Mouse (Mus musculus) CH12.LX (cell line): ENCODE data around the gene Ackr2. TPM values are rescaled to one million over a fixed set of nuclear protein-coding genes. Genes with fewer than 3 reads are reported as not detected.

Source experiments
- DNase-seq: peaks from one replicate; pipeline ENCODE4 v3.0.0-alpha.2; 2013; ENCODE audit errors: extremely low read depth
- H3K27ac ChIP-seq: 2 replicates; pipeline ENCODE4 v1.5.1; 2012; ENCODE audit warnings: low read depth, mild to moderate bottlenecking, control low read depth, moderate library complexity; ENCODE audit not compliant: insufficient read depth
- H3K27me3 ChIP-seq: replicated peaks from 2 replicates; pipeline ENCODE3; 2012; ENCODE audit warnings: inconsistent platforms
- H3K36me3 ChIP-seq, 2 experiments: replicated peaks in 1 of 2; 2 replicates each; pipeline versions ENCODE3 to v1.6.1; 2012; ENCODE audit warnings: inconsistent platforms in 1 of 2, low read length in 1 of 2, mild to moderate bottlenecking in 1 of 2, mixed read lengths in 1 of 2, moderate library complexity in 1 of 2; ENCODE audit not compliant: control insufficient read depth in 1 of 2, insufficient read depth in 1 of 2
- H3K4me1 ChIP-seq, 2 experiments: 2 replicates each; pipeline ENCODE4 v1.6.1; 2012; ENCODE audit warnings: inconsistent platforms in 1 of 2, moderate library complexity in 1 of 2; ENCODE audit not compliant: insufficient read depth in 2 of 2, control insufficient read depth in 1 of 2
- H3K4me2 ChIP-seq: 2 replicates; pipeline ENCODE4 v1.6.1; 2012; ENCODE audit warnings: low read depth, mild to moderate bottlenecking, control low read depth; ENCODE audit not compliant: poor library complexity, insufficient read depth, severe bottlenecking
- H3K4me3 ChIP-seq, 3 experiments: fragments of 150-350 bp in 1 of 3; sonication (generic) in 1 of 3; replicated peaks in 1 of 3; 2 replicates each; pipeline versions ENCODE3 to v1.5.1; 2011 to 2012; ENCODE audit warnings: low read depth in 2 of 3, low read length in 2 of 3, mild to moderate bottlenecking in 2 of 3, moderate library complexity in 2 of 3, control low read depth in 1 of 3, improper control_type of control experiment in 1 of 3, inconsistent platforms in 1 of 3, mixed read lengths in 1 of 3; ENCODE audit not compliant: poor library complexity in 1 of 3
- H3K79me2 ChIP-seq: replicated peaks from 2 replicates; pipeline ENCODE4 v1.6.1; 2012; ENCODE audit warnings: mild to moderate bottlenecking, moderate library complexity; ENCODE audit not compliant: control insufficient read depth, poor library complexity, insufficient read depth, severe bottlenecking; ENCODE audit errors: extremely low read depth
- H3K9ac ChIP-seq: 2 replicates; pipeline ENCODE4 v1.6.1; 2012; ENCODE audit warnings: low read depth, mild to moderate bottlenecking, control low read depth, moderate library complexity; ENCODE audit not compliant: insufficient read depth
- H3K9me3 ChIP-seq: replicated peaks from 2 replicates; pipeline ENCODE3; 2012; ENCODE audit warnings: low read length, inconsistent platforms, mixed read lengths
- BHLHE40 ChIP-seq: IDR thresholded peaks from 2 replicates; pipeline ENCODE4 v1.6.1; 2011; ENCODE audit warnings: mild to moderate bottlenecking, low read depth, low read length, improper control_type of control experiment
- CHD1 ChIP-seq: IDR thresholded peaks from 2 replicates; pipeline ENCODE4 v1.6.1; 2012; ENCODE audit warnings: low read depth, low read length, improper control_type of control experiment, inconsistent platforms
- CHD2 ChIP-seq: IDR thresholded peaks from 2 replicates; pipeline ENCODE4 v1.6.1; 2011; ENCODE audit warnings: low read length, improper control_type of control experiment
- CTCF ChIP-seq, 2 experiments: IDR thresholded peaks in 1 of 2; conservative IDR thresholded peaks in 1 of 2; 2 replicates each; pipeline ENCODE4 v1.5.1; 2011 to 2012; ENCODE audit warnings: low read depth in 2 of 2, low read length in 2 of 2, improper control_type of control experiment in 1 of 2, inconsistent platforms in 1 of 2, mild to moderate bottlenecking in 1 of 2, moderate library complexity in 1 of 2
- ELF1 ChIP-seq: IDR thresholded peaks from 2 replicates; pipeline ENCODE4 v1.6.1; 2014; ENCODE audit warnings: low read depth, mild to moderate bottlenecking, inconsistent platforms, low read length, improper control_type of control experiment
- EP300 ChIP-seq: IDR thresholded peaks from 2 replicates; pipeline ENCODE4 v1.6.1; 2011; ENCODE audit warnings: low read length, improper control_type of control experiment
- ETS1 ChIP-seq: conservative IDR thresholded peaks from 2 replicates; pipeline ENCODE4 v1.6.1; 2012; ENCODE audit warnings: low read depth, mild to moderate bottlenecking, inconsistent platforms, low read length, improper control_type of control experiment, moderate library complexity
- HCFC1 ChIP-seq: IDR thresholded peaks from 2 replicates; pipeline ENCODE4 v1.6.1; 2012; ENCODE audit warnings: low read depth, mild to moderate bottlenecking, inconsistent platforms, low read length, improper control_type of control experiment
- JUN ChIP-seq: IDR thresholded peaks from 2 replicates; pipeline ENCODE4 v1.6.1; 2011; ENCODE audit warnings: low read depth, mild to moderate bottlenecking, low read length, improper control_type of control experiment, moderate library complexity; ENCODE audit not compliant: insufficient read depth
- JUND ChIP-seq: conservative IDR thresholded peaks from 2 replicates; pipeline ENCODE4 v1.6.1; 2011; ENCODE audit warnings: low read depth, low read length, improper control_type of control experiment
- KAT2A ChIP-seq: IDR thresholded peaks from 2 replicates; pipeline ENCODE4 v1.6.1; 2012; ENCODE audit warnings: low read length, improper control_type of control experiment, inconsistent platforms; ENCODE audit not compliant: insufficient replicate concordance
- MAFK ChIP-seq: IDR thresholded peaks from 2 replicates; pipeline ENCODE4 v1.6.1; 2011; ENCODE audit warnings: low read length, improper control_type of control experiment; ENCODE audit not compliant: insufficient replicate concordance
- MAX ChIP-seq: IDR thresholded peaks from 2 replicates; pipeline ENCODE4 v1.6.1; 2011; ENCODE audit warnings: low read length, improper control_type of control experiment
- MAZ ChIP-seq: IDR thresholded peaks from 2 replicates; pipeline ENCODE4 v1.6.1; 2012; ENCODE audit warnings: low read depth, mild to moderate bottlenecking, inconsistent platforms, low read length, improper control_type of control experiment, moderate library complexity
- MEF2A ChIP-seq: IDR thresholded peaks from 2 replicates; pipeline ENCODE4 v1.6.1; 2014; ENCODE audit warnings: low read depth, mild to moderate bottlenecking, inconsistent platforms, low read length, improper control_type of control experiment, borderline replicate concordance
- MXI1 ChIP-seq: IDR thresholded peaks from 2 replicates; pipeline ENCODE4 v1.6.1; 2011; ENCODE audit warnings: mild to moderate bottlenecking, low read depth, low read length, improper control_type of control experiment
- NELFE ChIP-seq: IDR thresholded peaks from 2 replicates; pipeline ENCODE4 v1.6.1; 2011; ENCODE audit warnings: low read depth, low read length, improper control_type of control experiment
- PAX5 ChIP-seq: IDR thresholded peaks from 2 replicates; pipeline ENCODE4 v1.6.1; 2012; ENCODE audit warnings: low read length, inconsistent platforms, mixed read lengths
- POLR2A ChIP-seq: IDR thresholded peaks from 2 replicates; pipeline ENCODE4 v1.6.1; 2011; ENCODE audit warnings: low read depth, mild to moderate bottlenecking, improper control_type of control experiment, low read length
- POLR2AphosphoS2 ChIP-seq: IDR thresholded peaks from 2 replicates; pipeline ENCODE4 v1.6.1; 2011; ENCODE audit warnings: low read depth, low read length, improper control_type of control experiment
- RCOR1 ChIP-seq: conservative IDR thresholded peaks from 2 replicates; pipeline ENCODE4 v1.6.1; 2012; ENCODE audit warnings: low read depth, mild to moderate bottlenecking, inconsistent platforms, low read length, improper control_type of control experiment
- SIN3A ChIP-seq: IDR thresholded peaks from 2 replicates; pipeline ENCODE4 v1.6.1; 2012; ENCODE audit warnings: low read length, improper control_type of control experiment, inconsistent platforms
- SMC3 ChIP-seq: IDR thresholded peaks from 2 replicates; pipeline ENCODE4 v1.6.1; 2011; ENCODE audit warnings: low read depth, low read length, improper control_type of control experiment
- TBP ChIP-seq: conservative IDR thresholded peaks from 2 replicates; pipeline ENCODE4 v1.6.1; 2011; ENCODE audit warnings: low read depth, low read length, improper control_type of control experiment
- TCF12 ChIP-seq: IDR thresholded peaks from 2 replicates; pipeline ENCODE4 v1.6.1; 2014; ENCODE audit warnings: low read depth, mild to moderate bottlenecking, inconsistent platforms, low read length, improper control_type of control experiment
- UBTF ChIP-seq: IDR thresholded peaks from 2 replicates; pipeline ENCODE4 v1.6.1; 2012; ENCODE audit warnings: low read depth, mild to moderate bottlenecking, inconsistent platforms, low read length, improper control_type of control experiment, moderate library complexity
- USF1 ChIP-seq: IDR thresholded peaks from 2 replicates; pipeline ENCODE4 v1.6.1; 2014; ENCODE audit warnings: low read depth, mild to moderate bottlenecking, inconsistent platforms, low read length, improper control_type of control experiment
- USF2 ChIP-seq: conservative IDR thresholded peaks from 2 replicates; pipeline ENCODE4 v1.6.1; 2011; ENCODE audit warnings: low read depth, low read length, improper control_type of control experiment
- ZC3H11A ChIP-seq: IDR thresholded peaks from 2 replicates; pipeline ENCODE4 v1.6.1; 2012; ENCODE audit warnings: low read depth, mild to moderate bottlenecking, inconsistent platforms, low read length, improper control_type of control experiment
- ZKSCAN1 ChIP-seq: IDR thresholded peaks from 2 replicates; pipeline ENCODE4 v1.6.1; 2012; ENCODE audit warnings: low read depth, inconsistent platforms, low read length, improper control_type of control experiment, borderline replicate concordance
- ZMIZ1 ChIP-seq: IDR thresholded peaks from 2 replicates; pipeline ENCODE4 v1.6.1; 2012; ENCODE audit warnings: low read depth, mild to moderate bottlenecking, inconsistent platforms, low read length, improper control_type of control experiment
- ZNF384 ChIP-seq: IDR thresholded peaks from 2 replicates; pipeline ENCODE4 v1.6.1; 2012; ENCODE audit warnings: low read depth, low read length, improper control_type of control experiment, inconsistent platforms
- dilution Hi-C: fragments of 300-500 bp; cut with MboI; formaldehyde crosslinking; loops from 2 replicates; pipeline ENCODE4 v1.14.3; 2020; ENCODE audit warnings: low sequenced_read_pairs; ENCODE audit not compliant: extremely low pct_unique_long_range_greater_than_20kb, extremely low pct_ligation_motif_present
- in situ Hi-C: fragments of 300-500 bp; cut with MboI; formaldehyde crosslinking; loops from 3 replicates; pipeline ENCODE4 v1.14.3; 2019; ENCODE audit warnings: low sequenced_read_pairs, low pct_ligation_motif_present, low pct_unique_long_range_greater_than_20kb, mixed read lengths
- polyA plus RNA-seq: library from polyadenylated mRNA; unstranded; fragments of >175 nt; gene quantifications from 2 replicates; pipeline ENCODE4 v1.2.1, GENCODE M21; 2012; ENCODE audit warnings: low read depth; ENCODE audit not compliant: insufficient read length
- total RNA-seq, 2 experiments: library from RNA; depleted of rRNA; stranded (reverse); fragments of 300-350 nt in 1 of 2; fragments of >200 nt in 1 of 2; gene quantifications; 2 replicates each; pipeline ENCODE4 v1.2.3; 2012 to 2014

Ackr2 gene
- total and polyA plus RNA-seq, 3 experiments = 2.9 to 13.9 (median 9.8) TPM

DNA sequence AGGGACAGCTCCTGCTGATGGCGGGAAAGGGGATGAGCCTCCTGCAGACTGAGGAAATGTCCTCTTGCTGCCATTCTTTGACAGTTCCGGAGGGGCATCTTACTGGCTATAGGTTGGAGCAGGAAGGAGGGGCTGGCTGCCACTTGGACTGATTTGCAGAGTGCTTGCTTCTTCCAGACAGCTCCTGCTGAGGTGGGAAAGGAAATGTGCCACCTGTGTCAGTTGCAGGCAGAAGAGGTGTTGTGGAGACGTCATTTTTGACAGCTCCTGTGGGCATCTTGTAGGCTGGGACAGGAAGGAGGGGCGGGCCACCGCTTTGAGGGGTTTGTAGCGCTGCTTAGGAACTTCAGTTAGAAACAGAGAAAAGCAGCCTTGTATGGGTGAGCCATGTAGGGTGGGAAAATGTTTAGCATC, 39.3 kb downstream of the Ackr2 start:
- TF ChIP-seq SIN3A = peak; percentile 26; the same call in 1 of the 2 replicates
- TF ChIP-seq NELFE = no peak
- peak; percentile 10; the same call in 1 of the 2 replicates for TF ChIP-seq TCF12
- Histone ChIP-seq H3K9ac (peak overlapping the region; percentile 89), H3K4me1 (peaks cover 11 to 42% of the 10 kb centered on the region in 2 experiments), H3K79me2 (peaks cover 13% of the 10 kb centered on the region), H3K9me3 (peaks cover 5% of the 10 kb centered on the region), H3K4me3 (peak overlapping the region; percentile 66 to 97 (median 87)), H3K36me3 (peaks cover 16 to 27% of the 10 kb centered on the region in 2 experiments), H3K4me2 (peak overlapping the region; percentile 73), H3K27me3 (peaks cover 42% of the 10 kb centered on the region), H3K27ac (no peak overlapping the region)
- DNase-seq = no peak
- dilution Hi-C loops (no loop called here), in situ Hi-C loops (loop anchor here (5.0 kb wide), 1 partner anchor 35 kb away; no protein-coding TSS in a partner anchor)

DNA sequence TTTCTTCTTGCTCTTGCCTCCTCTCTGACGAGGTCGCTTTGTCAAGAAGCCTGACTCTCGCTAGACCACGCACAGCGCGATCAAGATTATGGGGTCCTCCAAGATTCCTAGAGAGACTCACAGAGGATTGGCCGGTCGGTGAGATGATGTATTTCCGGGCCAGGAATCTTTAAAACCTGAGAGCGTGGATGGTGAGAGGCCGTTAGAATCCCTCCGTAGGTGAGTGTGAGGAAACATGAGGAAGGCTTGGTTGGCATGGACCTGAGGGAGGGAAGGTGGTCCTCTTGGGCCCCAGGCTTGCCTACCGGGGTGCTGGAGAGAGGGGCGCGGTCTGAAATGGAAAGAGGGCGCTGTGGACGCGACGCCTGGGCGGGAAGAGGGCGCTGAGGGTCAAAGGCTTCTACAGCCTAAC, 39.8 kb downstream of the Ackr2 start:
- H3K27ac ChIP-seq = peak overlapping the region; percentile 50; the same call in 1 of the 2 replicates
- peaks cover 37% of the 10 kb centered on the region for H3K27me3 ChIP-seq
- dilution Hi-C loops (no loop called here), in situ Hi-C loops (loop anchor here (5.0 kb wide), 1 partner anchor 36 kb away; no protein-coding TSS in a partner anchor)
- H3K9ac ChIP-seq = peak overlapping the region; percentile 89
- H3K4me1 ChIP-seq = peaks cover 14 to 47% of the 10 kb centered on the region in 2 experiments
- peak; percentile 87 for DNase-seq
- H3K4me2 ChIP-seq = peak overlapping the region; percentile 73
- peaks cover 16 to 30% of the 10 kb centered on the region in 2 experiments for H3K36me3 ChIP-seq
- peak overlapping the region; percentile 66 to 97 (median 87) for H3K4me3 ChIP-seq
- H3K79me2 ChIP-seq = peaks cover 13% of the 10 kb centered on the region
- no peaks in the 10 kb centered on the region for H3K9me3 ChIP-seq
- TF ChIP-seq TCF12 (peak; percentile 80), MAFK (no peak), CHD1 (no peak), JUND (no peak), JUN (no peak), USF2 (no peak), MAX (peak; percentile 57; the same call in 1 of the 2 replicates), UBTF (no peak), ETS1 (no peak), CTCF (conservative IDR thresholded peaks at IDR 0.05 in 1 of 2, IDR thresholded peaks at IDR 0.05 in 1 of 2; ENCODE audit: low read depth in 2 of 2, low read length in 2 of 2) (peak in 1 of 2 experiments; percentile 42; a peak in 2 of 4 replicates), MEF2A (no peak; the same call in 1 of the 2 replicates), HCFC1 (peak; percentile 80), SMC3 (peak; percentile 7; the same call in 1 of the 2 replicates), PAX5 (no peak), SIN3A (peak; percentile 61; the same call in 1 of the 2 replicates), ELF1 (0 out of 2 replicates have a peak, but pooled peaks have one; percentile 24), CHD2 (no peak; the same call in 1 of the 2 replicates), USF1 (no peak), ZMIZ1 (peak; percentile 95), NELFE (peak; percentile 97), EP300 (no peak), TBP (peak; percentile 97), KAT2A (no peak), MXI1 (no peak), POLR2A (peak; percentile 98), RCOR1 (no peak), ZKSCAN1 (no peak), POLR2AphosphoS2 (peak; percentile 91), ZC3H11A (no peak), MAZ (0 out of 2 replicates have a peak, but pooled peaks have one; percentile 34), BHLHE40 (no peak), ZNF384 (no peak)
